Mouse (Mus musculus): ENCODE data around the gene Hdac4.

DNA sequence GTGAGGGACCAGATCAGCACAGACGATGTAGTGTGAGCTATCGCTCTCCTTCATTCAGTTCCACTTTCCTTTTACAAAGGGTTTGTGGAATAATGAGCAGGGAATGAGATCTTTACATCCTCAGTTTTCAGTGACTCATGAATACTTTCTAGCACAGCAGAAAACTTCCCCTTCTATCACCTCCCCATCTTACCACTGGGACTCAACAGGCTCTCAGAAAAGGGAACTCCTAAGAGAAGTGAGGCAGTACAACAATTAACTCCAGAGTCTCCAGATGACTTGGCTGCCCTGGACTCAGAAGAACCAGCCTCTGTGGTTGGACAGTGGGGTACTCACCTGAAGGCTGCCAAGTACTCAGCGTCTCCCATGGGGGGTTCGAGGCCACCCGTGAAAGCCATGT, 240.5 kb downstream of the Hdac4 start:
- TF ChIP-seq MYOD1 (IDR thresholded peaks at IDR 0.05; ENCODE audit: control insufficient read depth in 1 of 3, insufficient read length in 2 of 3, low read depth in 2 of 3) = no peak
- no peak for TF ChIP-seq USF1 (IDR thresholded peaks at IDR 0.05; ENCODE audit: low read depth)
- TF ChIP-seq POLR2A (IDR thresholded peaks at IDR 0.05; ENCODE audit: insufficient read length, low read depth) = no peak
- TF ChIP-seq MAX (IDR thresholded peaks at IDR 0.05; ENCODE audit: low read depth) = no peak
- TF ChIP-seq POLR2AphosphoS2 (IDR thresholded peaks at IDR 0.05; ENCODE audit: insufficient read length, low read depth) = no peak
- no peak for TF ChIP-seq TCF12 (IDR thresholded peaks at IDR 0.05; ENCODE audit: insufficient read depth, poor library complexity, severe bottlenecking)
- no peak for TF ChIP-seq MYOG (IDR thresholded peaks at IDR 0.05; ENCODE audit: control insufficient read depth in 1 of 3, insufficient read depth in 1 of 3, insufficient read length in 2 of 3, low read depth in 2 of 3)
- no peak for TF ChIP-seq E2F4 (IDR thresholded peaks at IDR 0.05; ENCODE audit: insufficient read depth)
- no peak for TF ChIP-seq REST (IDR thresholded peaks at IDR 0.05; ENCODE audit: insufficient read depth, insufficient read length)
- no peak for TF ChIP-seq CEBPB (IDR thresholded peaks at IDR 0.05; ENCODE audit: insufficient read depth, poor library complexity, severe bottlenecking)

Data from myocyte (in vitro differentiated cells).